Mouse (Mus musculus) lung, embryonic 14.5 days (tissue): ENCODE results near the gene Depdc1b. TPM values are rescaled to one million over a fixed set of nuclear protein-coding genes. Genes with fewer than 3 reads are reported as not detected.

Experiments
- ATAC-seq: fragments of 200-750 bp; cut with Nextera tagmentation; 2 replicates; pipeline ENCODE4 v1.8.0; 2017; ENCODE audit warnings: mild to moderate bottlenecking, moderate TSS enrichment, moderate library complexity; ENCODE audit not compliant: insufficient read depth
- DNase-seq: peaks from one replicate; pipeline ENCODE4 v3.0.0-alpha.2; 2015
- H3K27ac ChIP-seq: fragments of 300-500 bp; sonication (generic); 2 replicates; pipeline ENCODE4 v1.5.1; 2014; ENCODE audit warnings: low read depth, mild to moderate bottlenecking, moderate library complexity
- H3K27me3 ChIP-seq: fragments of 300-500 bp; sonication (generic); 2 replicates; pipeline ENCODE4 v1.6.1; 2014; ENCODE audit warnings: low read length, control low read depth; ENCODE audit not compliant: insufficient read depth
- H3K36me3 ChIP-seq: fragments of 300-500 bp; sonication (generic); 2 replicates; pipeline ENCODE4 v1.6.1; 2014; ENCODE audit warnings: control low read depth; ENCODE audit not compliant: insufficient read depth
- H3K4me1 ChIP-seq: fragments of 300-500 bp; sonication (generic); 2 replicates; pipeline ENCODE4 v1.6.1; 2014; ENCODE audit warnings: antibody characterized with exemption, control low read depth; ENCODE audit not compliant: insufficient read depth
- H3K4me2 ChIP-seq: fragments of 300-500 bp; sonication (generic); 2 replicates; pipeline ENCODE4 v1.6.1; 2014; ENCODE audit warnings: mild to moderate bottlenecking
- H3K4me3 ChIP-seq: fragments of 300-500 bp; sonication (generic); 2 replicates; pipeline ENCODE4 v1.5.1; 2014; ENCODE audit warnings: low read depth, low read length
- H3K9ac ChIP-seq: fragments of 300-500 bp; sonication (generic); 2 replicates; pipeline ENCODE4 v1.6.1; 2014
- H3K9me3 ChIP-seq: fragments of 300-500 bp; sonication (generic); 2 replicates; pipeline ENCODE4 v1.6.1; 2016; ENCODE audit warnings: low read depth, low read length, control low read depth
- CTCF ChIP-seq: IDR thresholded peaks from 2 replicates; pipeline ENCODE4 v1.5.1; 2016; ENCODE audit warnings: antibody characterized with exemption, low read depth
- WGBS: fragments of 180-500 bp; shearing (Covaris S2); extraction: QIAGEN DNeasy Blood & Tissue Kit; methylation state at CpG from one replicate; pipeline ENCODE4 v1.1.7; 2014; 5-methylcytosine and 5-hydroxymethylcytosine counted together
- polyA plus RNA-seq: library from polyadenylated mRNA; unstranded; fragments of >200 nt; fragmentation: Nextera tagmentation; extraction: Ambion mirVana; gene quantifications from 2 replicates; pipeline ENCODE4 v1.2.1, GENCODE M21; 2014

Depdc1b gene
- polyA plus RNA-seq, 1 experiment from 2014 or later: 20.2 TPM

DNA sequence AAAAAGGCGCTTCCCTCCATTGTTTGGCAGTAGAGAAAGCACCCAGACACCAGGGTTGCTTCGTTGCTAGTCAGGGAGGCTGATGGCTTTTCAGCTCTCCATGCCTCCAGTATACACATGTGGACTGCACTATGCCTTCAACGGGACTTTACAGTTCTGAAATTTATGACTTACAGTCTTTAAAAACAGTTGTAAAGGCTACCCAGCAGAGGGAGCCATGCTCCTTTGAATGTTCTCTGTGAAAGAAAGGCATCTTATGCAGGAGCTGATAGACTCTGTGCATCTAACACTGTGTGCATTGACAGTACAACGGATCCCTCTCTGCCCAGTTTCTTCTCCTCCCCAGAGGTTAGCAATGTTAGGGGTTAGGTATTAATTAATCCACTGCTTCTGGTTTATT is 30.9 kb downstream of the Depdc1b start:
- no peak overlapping the region for H3K4me3 ChIP-seq
- no peak overlapping the region for H3K4me2 ChIP-seq
- TF ChIP-seq CTCF: peak; percentile 67
- no peaks in the 10 kb centered on the region for H3K9me3 ChIP-seq
- ATAC-seq: peak; percentile 73
- H3K9ac ChIP-seq: no peak overlapping the region
- no peaks in the 10 kb centered on the region for H3K36me3 ChIP-seq
- no peak overlapping the region for H3K27ac ChIP-seq
- H3K27me3 ChIP-seq: no peaks in the 10 kb centered on the region
- peak; percentile 87 for DNase-seq
- 47% methylated on average over 4 of the region's 4 CpGs for WGBS
- no peaks in the 10 kb centered on the region for H3K4me1 ChIP-seq

DNA sequence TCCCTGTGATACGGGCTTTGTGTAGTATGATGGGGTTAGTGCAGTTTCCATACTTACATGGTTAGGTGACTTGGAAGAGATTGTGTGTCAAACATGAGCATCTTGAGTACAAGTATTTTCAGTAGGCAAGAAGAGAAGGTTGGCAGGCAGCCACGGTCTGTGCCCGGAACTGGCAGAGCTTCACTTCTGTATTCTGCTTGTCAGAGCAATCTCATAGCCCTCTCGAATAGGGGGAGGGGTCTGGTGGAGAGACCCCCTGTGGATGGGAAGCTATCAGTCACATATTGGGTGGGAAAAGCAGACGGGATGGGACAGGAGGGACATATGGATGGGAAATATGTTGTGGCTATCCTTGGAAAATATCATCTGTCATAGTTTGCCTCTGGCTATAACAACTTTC is 33.5 kb downstream of the Depdc1b start:
- H3K27ac ChIP-seq: no peak overlapping the region
- no peak overlapping the region for H3K9ac ChIP-seq
- no peaks in the 10 kb centered on the region for H3K9me3 ChIP-seq
- no peaks in the 10 kb centered on the region for H3K4me1 ChIP-seq
- no peak overlapping the region for H3K4me2 ChIP-seq
- no peaks in the 10 kb centered on the region for H3K36me3 ChIP-seq
- WGBS: 73% methylated on average over 5 of the region's 5 CpGs
- ATAC-seq: no peak
- H3K27me3 ChIP-seq: no peaks in the 10 kb centered on the region
- no peak overlapping the region for H3K4me3 ChIP-seq
- no peak for TF ChIP-seq CTCF
- DNase-seq: no peak

DNA sequence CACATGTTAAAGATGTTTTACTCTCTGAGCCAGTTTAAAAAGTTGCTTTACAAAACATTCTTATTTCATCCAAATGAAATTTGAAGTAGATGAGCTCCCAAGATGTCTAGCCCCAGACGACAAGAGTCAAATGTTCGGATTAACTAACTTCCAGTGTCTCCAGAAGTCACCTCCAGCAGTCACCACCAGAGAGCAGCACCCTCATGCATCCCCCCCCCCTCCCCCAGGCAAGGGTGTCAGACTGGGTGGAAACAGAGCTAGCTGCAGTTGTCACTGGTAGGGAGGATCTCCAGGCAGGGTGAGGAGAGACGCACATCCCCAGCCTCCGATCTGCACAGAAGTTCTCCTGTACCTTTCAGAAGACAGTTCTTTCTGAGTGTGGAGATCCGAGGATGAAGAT is 37.6 kb downstream of the Depdc1b start:
- no peak overlapping the region for H3K4me2 ChIP-seq
- no peak for DNase-seq
- WGBS: 77% methylated on average over 5 of the region's 5 CpGs

DNA sequence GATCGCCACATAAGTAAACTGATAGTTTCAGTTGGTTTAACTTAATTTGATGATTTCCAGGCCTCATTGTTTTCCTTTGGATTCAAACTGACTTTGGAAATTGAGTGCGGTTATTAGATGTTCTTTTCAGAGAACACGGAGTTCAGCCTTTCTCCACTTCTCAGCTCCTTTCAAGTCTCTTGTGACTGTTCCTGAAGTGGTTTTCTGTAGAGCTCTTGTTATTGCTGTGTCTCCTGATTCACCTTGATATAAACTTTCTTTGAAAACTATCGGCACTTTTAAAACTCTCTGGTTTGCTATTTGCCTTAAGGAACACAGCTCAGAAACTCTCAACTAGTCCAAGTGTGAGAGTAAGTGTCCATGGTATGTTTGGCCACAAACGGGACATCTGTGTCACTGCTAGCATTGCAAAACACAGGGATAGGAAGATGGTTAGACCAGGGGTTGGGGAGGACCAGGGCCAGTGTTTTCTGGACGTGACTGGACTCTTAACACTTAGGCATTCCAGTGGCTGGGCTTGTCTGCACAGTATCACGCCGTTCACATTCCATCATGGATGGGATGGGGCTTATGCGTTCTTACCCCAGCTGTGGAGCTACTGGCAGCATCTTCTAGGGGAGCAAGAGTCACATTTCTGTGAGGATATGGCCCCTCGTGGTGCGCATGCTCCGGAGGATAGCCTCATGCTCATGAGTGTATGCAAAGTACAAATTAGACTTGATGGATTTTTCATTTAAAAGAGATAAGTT is 38.8 kb downstream of the Depdc1b start:
- no peaks in the 10 kb centered on the region for H3K9me3 ChIP-seq
- H3K4me1 ChIP-seq: no peaks in the 10 kb centered on the region
- TF ChIP-seq CTCF: no peak
- WGBS: 74% methylated on average over 12 of the region's 12 CpGs
- ATAC-seq: peak; percentile 38; the same call in 1 of the 2 replicates
- no peak overlapping the region for H3K27ac ChIP-seq
- no peak for DNase-seq
- H3K27me3 ChIP-seq: no peaks in the 10 kb centered on the region
- no peaks in the 10 kb centered on the region for H3K36me3 ChIP-seq
- no peak overlapping the region for H3K4me2 ChIP-seq
- no peak overlapping the region for H3K4me3 ChIP-seq
- no peak overlapping the region for H3K9ac ChIP-seq

More for the DNA sequence above, 37.6 kb downstream of the Depdc1b start:
- no peak overlapping the region for H3K4me3 ChIP-seq
- no peak for ATAC-seq
- no peak overlapping the region for H3K27ac ChIP-seq
- H3K36me3 ChIP-seq: no peaks in the 10 kb centered on the region
- peak; percentile 43 for TF ChIP-seq CTCF
- H3K4me1 ChIP-seq: no peaks in the 10 kb centered on the region
- no peaks in the 10 kb centered on the region for H3K9me3 ChIP-seq
- H3K9ac ChIP-seq: no peak overlapping the region
- no peaks in the 10 kb centered on the region for H3K27me3 ChIP-seq

DNA sequence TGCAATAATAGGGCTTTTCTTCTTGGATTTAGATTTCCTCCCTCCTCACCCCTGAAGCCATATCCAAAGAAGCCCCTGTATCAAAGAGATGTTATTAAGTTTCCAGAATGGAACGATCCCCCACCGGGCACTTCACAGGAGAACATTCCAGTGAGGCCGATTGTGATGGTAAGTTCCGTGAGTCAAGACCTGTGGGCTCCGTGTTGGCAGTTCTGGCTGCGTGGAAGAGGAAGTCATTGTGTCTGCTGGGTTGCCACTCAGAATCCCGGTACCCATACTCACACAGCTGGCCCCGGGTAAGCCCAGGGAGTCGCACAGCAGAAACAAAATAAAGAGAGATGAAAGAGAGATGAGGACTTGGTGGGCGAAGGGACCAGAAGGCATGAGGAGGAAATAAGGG is 41.2 kb downstream of the Depdc1b start:
- H3K9ac ChIP-seq: no peak overlapping the region
- H3K27me3 ChIP-seq: no peaks in the 10 kb centered on the region
- H3K4me2 ChIP-seq: no peak overlapping the region
- no peak for TF ChIP-seq CTCF
- no peak for DNase-seq
- ATAC-seq: no peak
- 77% methylated on average over 10 of the region's 10 CpGs for WGBS
- no peak overlapping the region for H3K4me3 ChIP-seq
- H3K9me3 ChIP-seq: no peaks in the 10 kb centered on the region
- no peaks in the 10 kb centered on the region for H3K36me3 ChIP-seq
- H3K27ac ChIP-seq: no peak overlapping the region
- no peaks in the 10 kb centered on the region for H3K4me1 ChIP-seq

DNA sequence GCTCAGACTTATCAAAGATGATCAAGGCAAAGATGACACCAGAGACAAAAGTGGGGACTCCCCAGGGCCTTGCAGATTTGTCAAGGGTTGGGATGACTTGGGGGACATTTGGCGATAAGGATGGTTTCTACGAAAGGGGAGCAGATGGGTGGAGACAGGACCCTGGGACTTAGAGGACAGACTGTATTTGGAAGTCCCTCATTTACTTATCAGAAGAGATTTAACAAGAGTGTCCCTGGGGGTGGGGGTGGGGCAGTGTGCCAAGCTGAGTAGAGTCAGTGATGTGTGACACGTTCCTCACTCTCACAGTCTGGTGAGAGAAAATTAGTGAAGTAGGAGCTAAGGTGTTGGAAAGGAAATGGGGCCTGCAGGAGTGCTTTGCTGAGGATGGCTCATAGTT is 42.1 kb downstream of the Depdc1b start:
- 50% methylated on average over 3 of the region's 3 CpGs for WGBS
- Histone ChIP-seq H3K4me1 (no peaks in the 10 kb centered on the region), H3K4me3 (no peak overlapping the region), H3K9me3 (no peaks in the 10 kb centered on the region), H3K4me2 (no peak overlapping the region), H3K27me3 (no peaks in the 10 kb centered on the region), H3K27ac (no peak overlapping the region), H3K36me3 (no peaks in the 10 kb centered on the region), H3K9ac (no peak overlapping the region)
- no peak for ATAC-seq
- DNase-seq: no peak
- no peak for TF ChIP-seq CTCF

DNA sequence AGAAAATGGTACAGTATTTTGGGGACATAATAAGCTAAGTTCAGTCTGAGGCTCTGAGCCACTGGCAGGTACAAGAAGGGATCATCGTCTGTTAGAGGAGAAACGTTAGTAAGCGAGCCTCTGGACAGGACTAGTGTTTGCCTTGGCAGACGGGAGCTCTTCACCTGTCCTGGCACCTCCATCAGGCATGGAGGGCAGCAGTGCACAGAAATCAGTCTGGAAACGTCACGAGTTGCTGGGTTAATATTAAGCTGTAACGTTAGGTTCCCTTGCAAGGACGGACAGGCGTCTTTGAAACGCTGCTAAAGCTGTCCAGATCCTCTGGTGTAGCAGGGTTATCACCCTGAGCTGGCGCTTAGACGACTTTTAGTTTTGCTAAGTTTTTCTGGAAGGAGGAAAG is 51.4 kb downstream of the Depdc1b start:
- Histone ChIP-seq H3K4me1 (no peaks in the 10 kb centered on the region), H3K36me3 (peaks cover 3% of the 10 kb centered on the region), H3K4me2 (no peak overlapping the region), H3K27ac (no peak overlapping the region), H3K9me3 (no peaks in the 10 kb centered on the region), H3K9ac (no peak overlapping the region), H3K27me3 (no peaks in the 10 kb centered on the region), H3K4me3 (no peak overlapping the region)
- ATAC-seq (no peak), DNase-seq (no peak)
- WGBS: 89% methylated on average over 12 of the region's 12 CpGs
- TF ChIP-seq CTCF: no peak
